Mouse (Mus musculus): ENCODE measurements around the gene Gm9918.

Gene Gm9918

DNA sequence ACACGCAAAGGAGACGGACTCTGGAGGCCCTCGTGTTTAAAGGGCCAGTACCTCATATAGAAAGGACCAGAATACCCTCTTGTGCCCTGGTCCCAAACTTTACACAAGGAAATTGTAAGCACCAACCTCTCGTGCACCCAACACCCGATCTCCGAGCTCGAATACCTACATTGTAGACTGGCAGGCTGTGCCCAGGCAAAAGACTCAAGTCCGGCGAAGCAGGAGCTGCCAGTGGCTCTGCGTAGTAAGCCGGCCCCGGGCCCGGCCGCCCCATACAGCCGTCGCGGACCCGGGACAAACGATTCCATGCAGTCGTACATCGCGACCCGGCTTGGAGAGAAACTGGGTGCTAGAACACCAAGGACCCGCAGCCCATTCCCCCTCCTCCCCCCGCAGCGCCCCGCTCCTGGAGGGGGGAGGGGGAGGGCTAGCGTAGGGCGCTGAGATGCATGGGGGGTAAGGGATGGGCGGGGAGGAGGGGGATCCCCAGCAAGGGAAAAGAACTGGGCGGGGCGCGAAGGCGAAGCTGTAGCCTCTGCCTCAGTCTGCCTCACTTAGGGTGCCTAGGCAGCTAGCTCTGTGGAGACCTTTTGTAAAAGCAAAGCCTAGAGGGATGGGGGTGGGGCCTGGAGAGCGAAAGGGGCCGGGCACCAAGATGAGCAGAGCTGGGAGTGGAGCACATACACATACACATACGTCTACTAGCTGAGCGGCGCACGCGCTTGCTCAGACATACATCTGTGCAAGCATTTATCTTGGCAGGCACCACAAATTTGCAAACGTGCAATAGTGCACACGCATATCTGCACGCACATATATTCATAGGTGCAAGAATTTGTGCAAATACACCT is 24.2 kb upstream of the Gm9918 start:
- DNase-seq = peak; percentile 83 to 87

DNA sequence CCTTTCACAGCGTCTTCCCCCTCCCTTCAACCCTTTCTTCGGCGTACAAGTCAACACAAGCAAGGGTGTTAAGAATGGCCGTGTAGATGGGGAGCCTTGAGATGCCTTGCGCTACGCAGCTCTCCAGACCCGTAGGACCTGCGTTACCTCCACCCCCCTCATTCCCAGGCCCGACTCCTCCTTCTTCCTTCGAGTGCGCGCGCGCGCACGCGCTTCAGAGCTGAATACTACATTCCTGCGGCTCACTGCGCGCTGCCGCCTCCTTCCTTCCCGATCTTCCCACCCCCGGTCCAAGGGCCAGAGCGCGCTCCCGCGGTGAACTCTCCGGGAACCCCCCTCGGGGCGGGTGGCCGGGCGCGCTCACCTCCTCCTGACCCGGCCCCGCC is 23.5 kb upstream of the Gm9918 start:
- peak; percentile 98 for DNase-seq

DNA sequence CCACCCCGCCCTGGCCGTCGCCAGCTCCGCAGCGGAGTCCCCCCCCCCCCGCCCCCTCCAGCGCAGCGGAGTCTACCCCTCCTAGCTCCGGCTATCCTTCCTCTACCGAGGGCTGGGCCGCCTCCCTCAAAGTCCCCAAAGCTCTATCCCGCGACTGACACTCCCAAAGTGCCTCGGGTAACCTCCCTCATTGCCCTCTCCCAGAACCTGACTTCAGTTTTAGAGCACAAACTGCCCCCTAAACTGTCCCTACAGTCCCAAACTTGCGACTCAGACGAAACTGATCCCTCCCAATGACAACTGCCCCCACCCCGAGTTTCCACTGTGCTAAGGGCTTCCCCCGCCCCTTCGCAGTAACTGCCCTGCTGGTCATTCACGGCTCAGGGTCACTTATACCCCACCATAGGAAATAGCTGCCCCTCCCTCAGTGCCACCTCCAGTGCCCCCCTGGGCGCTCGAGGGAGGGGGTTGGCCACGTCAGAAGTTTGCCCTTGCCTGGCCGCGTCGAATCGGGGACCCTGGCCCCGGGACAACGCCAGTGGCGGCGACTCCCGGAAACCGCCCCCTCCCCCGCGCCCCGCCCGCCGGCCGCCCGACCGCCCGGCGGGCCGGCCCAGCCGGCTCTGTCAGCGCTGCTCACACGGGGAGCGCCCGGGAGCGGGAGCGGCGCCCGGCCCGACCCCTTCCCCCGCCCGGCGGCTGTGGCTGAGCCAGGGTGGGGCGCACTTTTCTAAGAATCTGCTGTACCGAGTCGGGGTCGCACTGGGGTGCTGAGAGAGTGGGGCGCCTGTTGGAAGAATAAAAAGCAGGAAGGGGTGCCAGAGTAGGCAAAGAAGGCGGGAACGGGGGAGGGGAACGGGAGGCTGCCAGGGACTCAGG is 22.9 kb upstream of the Gm9918 start:
- DNase-seq = peak; percentile 81 to 82

DNA sequence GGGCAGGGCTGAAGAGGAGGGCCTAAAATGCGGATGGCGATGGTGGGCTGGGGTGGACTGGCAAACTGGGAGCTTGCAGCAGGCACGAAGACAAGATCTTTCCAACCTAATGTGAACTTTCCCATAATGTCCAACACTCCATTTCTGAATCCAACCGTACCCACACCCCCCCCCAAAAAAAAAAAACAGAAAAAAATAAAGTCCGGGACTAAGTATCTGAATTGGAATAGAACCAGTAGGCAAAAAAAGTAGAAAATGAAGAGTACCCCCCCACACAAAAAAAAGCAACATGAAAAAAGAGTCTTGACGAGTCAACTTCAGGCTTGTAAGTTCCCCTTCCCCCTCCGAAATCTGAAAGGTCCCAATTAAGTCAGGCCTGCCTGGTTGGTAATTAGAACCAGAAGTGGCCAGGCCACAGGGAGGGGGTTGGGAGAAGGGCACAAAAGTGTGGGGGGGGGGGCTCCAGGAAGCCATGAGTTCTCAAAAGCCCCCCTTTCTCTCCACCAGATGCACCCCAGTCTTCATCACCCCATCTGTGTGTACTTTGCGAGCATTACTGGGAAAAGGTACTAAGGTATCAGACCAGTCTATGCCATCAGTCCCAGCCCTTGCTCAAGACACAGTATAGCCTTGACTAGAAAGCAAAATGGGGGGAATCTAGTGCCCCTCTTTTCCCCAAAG is 22.1 kb upstream of the Gm9918 start:
- DNase-seq = no peak

DNA sequence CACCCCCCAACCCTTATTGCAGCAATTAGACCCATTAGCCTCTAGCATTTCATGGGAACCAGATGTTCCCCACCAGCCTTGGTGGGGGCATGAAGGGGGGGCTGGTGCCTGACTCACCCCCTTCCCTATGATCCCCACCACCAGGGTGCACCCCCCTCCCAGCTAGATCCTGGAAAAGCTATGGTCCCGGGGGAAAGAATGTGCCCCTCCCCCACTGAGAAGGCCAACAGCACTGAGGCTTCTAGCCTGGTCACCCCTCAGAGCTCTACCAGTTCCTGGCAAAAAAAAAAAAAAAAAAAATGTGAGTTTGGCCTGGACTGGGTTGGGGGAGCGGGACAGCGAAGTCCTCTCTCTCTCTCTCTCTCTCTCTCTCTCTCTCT is 21.6 kb upstream of the Gm9918 start:
- no peak for DNase-seq

DNA sequence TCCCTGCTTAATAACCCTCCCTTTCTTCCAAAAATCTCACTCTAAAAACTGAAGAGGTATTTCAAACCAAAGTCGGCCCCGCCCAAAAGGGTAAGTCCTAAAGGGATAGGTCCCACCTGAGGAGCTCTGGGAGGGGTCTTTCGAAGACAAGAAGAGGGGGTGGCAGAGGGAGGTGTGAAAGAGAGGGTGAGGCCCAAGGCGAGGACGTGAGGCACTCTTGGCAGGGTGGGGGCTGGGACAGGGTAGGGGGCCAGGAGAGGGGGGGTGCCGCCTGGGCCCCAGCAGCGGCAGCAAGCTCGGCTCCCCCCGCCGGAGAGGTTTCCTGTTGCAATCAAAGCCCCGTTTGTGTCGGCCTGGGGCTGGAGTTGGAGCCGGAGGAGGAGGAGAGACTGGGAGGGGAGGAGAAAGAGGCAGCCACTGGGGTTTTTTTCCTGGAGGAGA is 21.1 kb upstream of the Gm9918 start:
- peak; percentile 56 to 70 for DNase-seq

DNA sequence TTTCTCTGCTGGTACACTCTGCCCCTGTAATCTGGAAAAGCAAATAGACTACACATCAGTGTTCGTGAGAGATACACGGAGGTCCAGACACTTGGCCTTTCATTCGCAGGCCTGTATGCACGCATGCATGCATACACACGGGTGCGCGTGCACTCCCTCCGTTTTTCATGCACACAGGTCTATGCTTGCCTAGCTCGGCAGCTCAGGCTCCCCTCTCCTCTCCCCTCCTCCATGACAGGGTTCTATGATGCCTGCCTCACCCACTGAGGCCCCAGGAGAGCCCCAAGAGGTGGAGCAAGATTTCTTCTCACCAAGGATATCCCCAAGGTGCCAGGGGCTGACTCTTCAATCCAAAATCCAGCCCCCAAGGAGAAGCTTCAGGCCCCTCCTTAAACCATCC is 20.4 kb upstream of the Gm9918 start:
- no peak for DNase-seq

DNA sequence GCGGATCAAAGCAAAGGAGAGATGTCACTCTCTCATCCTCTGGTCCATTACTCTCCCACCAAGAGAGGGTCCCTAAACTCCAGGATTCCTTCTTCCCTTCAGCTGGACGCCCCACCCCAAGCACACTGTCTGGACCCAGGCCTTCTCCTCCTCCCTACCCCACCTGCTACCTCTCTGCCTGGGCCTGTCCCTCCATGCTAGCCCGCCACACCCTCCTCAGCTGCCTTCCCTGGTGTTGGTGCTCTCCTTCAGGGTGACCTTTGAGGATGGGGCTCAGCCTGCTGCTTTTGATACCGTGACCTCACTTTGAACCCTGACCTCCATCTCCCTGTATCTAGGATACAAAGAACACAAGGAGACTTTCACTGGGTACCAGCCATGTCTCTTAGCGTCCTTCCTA is 19.8 kb upstream of the Gm9918 start:
- no peak for DNase-seq

DNA sequence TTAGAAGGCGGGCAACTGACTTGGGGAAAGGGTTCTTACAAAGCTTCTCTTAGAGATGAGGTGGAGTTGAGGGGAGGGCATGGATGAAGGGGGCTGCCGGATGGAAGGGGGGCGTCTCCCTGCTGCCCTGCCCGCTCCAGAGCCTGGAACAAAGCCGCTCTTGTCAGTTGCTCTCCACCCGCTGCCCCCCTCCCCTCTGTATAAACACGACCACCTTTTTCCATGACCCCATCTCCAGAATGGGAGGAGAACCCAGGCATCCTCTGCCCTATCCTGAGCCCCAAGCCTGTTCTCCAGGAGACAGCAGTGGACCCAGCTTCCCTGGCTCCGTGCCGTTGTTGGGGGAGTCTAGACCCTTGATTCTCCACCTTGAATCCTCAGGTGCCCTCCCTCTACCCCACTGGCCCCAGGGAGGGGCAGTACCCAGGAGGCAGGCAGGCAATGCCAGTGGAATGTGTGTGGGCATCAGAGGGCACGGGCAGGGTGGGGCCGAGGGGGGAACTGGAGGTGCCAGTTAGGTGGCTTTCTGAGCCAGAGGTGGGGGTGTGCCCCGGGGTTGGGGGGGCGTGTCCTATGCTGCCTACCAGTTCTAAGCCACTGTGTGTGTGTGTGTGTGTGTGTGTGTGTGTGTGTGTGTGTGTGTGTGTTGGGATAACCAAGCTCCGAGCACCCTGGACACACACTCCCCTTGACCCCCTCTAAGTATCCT is 14.7 kb upstream of the Gm9918 start:
- DNase-seq = peak; percentile 75 to 89

DNA sequence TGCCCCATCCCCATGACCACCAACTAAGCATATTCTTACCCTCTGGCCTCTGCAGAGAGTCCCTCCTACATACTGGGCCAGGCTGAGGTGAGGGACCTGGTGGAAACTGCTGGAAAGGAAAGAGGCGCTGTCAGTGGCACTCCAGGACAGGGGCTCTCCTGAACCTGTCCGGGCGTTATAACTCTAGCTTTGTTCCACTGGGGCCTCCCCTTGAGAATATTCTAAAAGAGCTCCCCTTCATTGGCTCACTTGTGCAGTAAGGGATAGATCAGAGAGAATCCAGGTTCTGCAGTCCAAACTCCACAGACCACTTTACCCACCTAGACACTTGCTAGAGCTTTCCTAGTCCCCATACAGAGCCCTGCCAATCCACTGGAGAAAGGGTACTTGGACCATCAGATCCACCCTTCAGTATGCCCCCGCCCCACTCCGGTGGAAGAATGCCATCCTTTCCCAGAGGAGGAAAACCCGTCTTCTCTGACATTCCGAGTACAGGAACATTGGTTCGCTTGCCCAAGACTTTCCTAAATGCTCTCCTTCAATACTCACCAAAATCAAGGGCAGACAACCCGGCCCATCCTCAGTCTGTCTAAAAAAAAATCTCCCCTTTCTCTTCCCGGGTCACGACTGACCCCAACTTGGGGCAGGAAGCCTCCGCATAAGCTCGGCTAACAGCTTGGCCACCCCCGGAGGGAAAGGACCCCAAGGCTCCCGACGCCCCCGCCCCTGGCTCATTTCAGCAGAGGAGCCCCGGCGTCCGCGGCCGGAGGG is 13.7 kb upstream of the Gm9918 start:
- no peak for DNase-seq

DNA sequence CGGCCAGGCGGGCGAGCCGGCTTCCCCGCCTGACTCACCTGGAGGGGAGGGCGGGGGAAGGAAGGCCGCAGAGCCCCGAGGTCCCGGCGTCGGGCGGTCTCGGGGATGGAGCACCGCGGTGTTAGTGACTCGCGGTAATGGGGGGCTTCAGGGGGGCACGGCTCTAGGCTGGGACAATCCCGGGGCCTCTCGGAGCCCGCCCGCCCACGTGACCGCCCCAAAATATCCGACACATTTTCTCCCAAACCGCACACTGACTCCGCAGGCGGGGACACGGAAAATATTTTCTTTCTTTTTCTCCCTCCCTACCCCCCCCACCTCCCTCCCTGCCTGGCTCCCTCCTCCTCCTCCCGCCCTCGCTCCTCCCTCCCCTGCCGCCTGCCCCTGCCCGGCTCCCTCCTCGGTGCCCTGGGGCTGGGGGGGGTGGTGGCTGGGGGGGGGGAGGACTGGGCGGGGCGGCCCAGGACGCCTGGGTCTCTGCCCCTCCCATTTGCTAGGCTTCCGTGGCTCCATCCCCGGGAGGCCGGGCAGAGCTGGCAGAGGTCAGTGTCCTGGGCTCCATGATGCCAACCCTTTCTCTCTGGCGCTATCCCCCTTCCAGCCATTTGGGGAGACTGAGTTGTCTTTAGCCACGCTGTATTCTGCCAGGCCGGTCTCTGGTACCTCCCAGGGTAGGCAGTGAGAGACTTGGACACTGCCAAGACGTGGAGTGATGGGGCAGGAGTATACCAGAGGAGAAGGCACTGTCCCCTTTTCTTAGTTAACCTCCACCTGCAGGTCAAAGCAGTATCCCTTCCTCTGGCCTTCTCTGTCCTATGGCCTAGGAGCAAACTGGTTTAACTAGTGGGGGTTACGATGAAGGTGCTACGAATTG is 12.9 kb upstream of the Gm9918 start, which contains the start of gene Rarg:
Rarg (minus strand) TSS at position 316 of the 874 bp plus-strand sequence.
- DNase-seq = peak; percentile 74 to 81

DNA sequence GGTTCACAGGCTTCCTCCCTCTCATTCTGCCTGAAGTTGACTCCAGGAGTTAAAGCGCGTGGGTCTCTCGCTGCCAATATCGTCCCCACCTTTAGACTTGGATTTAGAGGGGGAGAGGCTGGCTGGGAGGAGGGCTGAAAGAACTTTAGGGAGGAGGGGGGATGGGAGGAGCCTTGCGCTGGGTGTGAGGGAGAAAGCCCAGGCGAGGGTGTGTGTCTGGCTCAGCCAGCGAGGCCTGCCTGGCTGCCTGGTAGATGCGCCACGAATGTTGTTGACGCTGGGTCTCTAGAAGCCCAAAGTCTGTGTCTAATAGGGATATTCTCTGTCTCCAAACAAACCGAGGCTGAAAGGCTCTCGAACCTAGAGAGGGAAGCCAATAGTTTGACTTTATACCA is 12.3 kb upstream of the Gm9918 start:
- peak; percentile 76 to 82 for DNase-seq

DNA sequence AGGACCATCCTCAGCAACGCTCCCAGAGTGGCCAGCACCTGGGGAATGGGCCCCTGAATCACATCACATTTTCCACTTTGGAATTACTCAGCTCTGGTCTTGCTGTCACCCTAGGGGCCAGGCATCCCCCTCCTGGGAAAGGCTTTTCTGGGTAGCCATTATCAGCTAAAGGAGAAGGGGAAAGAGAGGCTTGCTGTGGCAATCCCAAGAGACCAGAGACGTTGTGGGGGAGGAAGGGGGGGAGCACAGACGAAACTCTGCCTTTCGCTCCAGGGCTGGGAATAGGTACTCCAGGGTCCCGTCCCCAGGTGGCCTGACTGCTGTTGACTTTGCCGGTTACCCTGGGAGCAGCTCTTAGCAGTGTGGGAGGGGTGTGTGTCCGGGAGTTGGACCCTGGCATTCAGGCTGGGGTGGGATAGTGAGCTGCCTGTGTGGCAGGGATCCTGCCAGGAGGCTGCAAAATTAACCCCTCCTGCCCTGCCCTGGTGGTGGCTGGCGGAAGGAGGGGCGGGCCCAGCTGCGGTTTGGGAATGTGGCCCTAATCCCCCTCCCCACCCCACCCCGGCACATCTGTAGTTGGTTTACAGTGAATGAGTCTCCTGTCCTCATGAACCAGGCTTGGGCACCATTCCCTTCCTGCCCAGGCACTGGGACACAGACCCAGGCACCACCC is 11.6 kb upstream of the Gm9918 start:
- DNase-seq = no peak

DNA sequence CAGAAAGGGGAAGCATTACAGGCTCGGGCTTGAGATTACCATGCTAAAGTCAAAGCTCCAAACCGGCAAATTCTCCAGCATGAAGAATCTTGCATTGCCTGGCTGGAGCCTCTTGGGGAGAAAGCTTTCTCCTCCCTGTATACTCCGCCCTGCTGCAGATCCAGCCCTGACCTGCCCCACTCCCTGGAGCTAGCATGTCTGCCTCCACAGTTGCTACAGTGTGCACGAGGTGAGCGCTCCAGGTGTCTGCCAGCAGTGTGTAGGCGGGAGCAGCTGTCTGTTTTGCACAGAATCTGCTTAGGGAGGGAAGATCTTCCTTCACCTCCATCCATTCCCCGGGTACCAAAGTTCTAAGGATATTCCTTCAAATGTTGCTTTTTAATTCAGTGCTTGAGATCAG is 7.8 kb upstream of the Gm9918 start:
- DNase-seq = no peak

DNA sequence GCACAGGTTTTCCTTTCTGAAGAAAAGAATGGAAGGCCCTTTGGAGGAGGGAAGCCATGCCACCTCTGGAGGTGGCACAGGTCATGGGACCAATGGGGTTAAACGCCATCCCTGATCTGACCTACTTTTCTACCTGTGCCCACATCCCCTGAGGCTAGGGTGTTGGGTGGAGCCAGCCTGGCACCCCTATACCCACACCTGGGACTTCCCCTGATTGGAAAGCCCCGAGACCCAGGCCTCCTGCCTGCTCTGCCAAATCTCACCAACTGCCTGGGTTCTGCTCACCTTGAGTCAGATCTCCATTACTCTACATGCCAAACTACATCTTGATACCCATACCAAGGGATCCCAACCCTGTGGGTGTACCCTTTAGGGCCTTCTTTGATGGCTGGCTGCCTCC is 7.3 kb upstream of the Gm9918 start:
- no peak for DNase-seq

DNA sequence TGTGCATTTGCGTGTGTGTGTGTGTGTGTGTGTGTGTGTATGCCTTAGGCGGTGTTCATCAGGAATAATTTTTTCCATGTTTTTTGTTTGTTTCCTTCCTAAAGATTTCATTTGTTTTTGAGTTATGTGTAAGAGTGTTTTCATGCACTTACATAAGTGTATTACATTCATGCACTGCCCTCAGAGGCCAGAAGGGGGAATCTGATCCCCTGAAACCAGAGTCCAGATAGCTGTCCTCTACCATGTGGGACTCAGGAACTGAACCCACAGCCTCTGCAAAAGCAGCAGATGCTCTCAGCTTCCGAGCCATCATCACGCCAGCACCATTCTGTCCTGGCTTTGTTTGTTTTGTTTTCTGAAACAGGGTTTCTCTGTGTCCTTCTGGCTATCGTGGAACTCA is 4.8 kb upstream of the Gm9918 start:
- no peak for DNase-seq

DNA sequence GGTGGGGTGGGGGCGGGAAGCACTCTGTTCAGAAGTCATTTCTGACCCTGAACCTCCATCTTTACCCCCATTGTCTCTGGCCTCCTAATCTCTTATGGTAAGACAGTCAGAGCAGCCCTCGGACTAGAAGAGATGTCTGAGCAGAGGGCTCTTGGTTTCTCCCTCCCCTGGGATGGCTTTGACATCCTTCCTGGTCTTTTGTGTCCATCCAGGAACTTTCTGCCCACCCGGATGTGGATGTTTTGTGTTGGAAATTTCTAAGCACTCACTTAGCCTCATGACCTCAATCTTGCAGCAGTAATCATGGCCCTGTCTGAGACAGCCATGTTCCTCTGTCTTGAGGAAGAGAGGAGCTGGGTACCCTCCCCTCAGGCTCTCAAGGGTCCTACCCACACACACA is 1.1 kb downstream of the Gm9918 start:
- DNase-seq = no peak

DNA sequence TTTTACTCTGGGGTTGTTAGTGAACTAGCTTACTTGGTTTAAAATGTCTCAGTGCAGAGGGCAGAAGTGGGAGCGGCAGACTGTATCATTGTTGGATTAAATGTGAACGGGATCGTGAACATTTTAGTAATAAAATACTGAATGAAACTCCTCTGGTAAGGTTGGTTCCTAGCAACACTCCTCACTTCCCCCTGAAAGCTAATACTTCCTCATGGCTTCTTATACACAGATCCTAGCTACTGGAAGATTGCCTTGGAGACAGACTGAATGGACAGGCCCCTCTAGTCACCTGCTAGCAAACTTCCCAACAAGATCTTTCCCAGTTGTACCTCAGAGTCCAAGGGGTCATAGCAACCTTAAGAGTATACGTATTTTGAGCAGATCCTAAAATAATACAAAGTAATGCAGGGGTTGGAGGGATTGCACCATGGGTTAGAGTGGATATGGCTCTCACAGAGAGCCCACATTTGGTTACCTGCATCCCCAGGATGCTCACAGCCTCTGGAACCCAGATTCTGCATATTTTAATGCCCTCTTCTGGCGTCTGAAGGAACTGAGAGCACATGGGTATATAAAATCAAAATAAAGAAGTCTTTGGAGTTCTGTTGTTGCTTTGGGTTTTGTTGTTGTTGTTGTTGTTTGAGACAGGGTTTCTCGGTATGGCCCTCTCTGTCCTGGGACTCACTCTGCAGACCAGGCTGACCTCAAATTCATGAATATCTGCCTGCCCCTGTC is 3.8 kb downstream of the Gm9918 start:
- no peak for DNase-seq

DNA sequence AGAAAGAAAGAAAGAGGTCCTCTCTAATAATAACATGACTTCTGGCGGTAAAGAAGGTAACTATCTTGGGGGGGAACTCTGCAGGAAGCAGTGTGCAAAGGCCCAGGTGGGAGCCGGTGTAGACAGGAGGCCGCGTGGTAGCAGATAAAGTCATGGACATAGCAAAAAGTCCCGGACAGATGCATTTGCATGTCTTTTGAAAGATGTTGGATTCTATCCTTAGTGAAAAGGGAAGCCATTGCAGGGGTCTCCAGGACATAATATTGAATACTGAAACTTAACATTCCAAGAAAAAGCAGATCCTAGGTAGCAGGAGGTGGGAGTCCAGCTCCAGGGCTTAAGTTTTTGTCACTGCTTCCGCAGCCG is 8.3 kb downstream of the Gm9918 start:
- no peak for DNase-seq

Data from lung, adult 18-20 months (tissue).